Mouse (Mus musculus): ENCODE results near the gene Zic1.

GRCm38 (mm10) chr9:91400482-91401093 is 35.0 kb upstream of the Zic1 start:
- TF ChIP-seq CTCF (IDR thresholded peaks at IDR 0.05; ENCODE audit: insufficient read depth, low read length), result no peak
- TF ChIP-seq POLR2A (IDR thresholded peaks at IDR 0.05; ENCODE audit: borderline replicate concordance, extremely low read depth, low read depth, low read length), result no peak
